Mouse (Mus musculus): ENCODE data around the gene Gm8947. TPM values are rescaled to one million over a fixed set of nuclear protein-coding genes. Genes with fewer than 3 reads are reported as not detected.
"Not testable (repeated sequence)": the region's sequence is repeated elsewhere in the genome, so short reads cannot be mapped to it uniquely, and the experiment has no call there.

Gene Gm8947
- polyA plus RNA-seq, 1 experiment from 2014 or later = not detected

DNA sequence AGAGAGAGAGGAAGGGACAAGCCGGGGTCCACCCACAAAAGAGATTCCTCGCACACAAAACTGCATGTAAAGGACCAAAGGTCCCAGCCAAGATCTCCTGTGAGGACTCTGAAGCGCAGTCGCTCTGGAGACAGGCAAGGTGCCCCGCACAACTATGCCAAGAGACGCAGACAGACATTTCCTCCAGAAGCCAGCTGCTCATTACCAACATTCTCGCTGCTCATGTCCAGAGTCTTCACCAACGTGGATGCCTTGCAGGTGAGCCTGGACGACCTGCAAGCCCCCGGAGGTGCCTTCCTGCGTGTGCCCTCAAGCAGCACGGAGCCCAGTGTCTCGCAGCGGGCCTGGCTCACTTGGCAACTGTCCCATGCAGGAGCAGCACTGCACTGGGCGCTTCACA lies 563 bp downstream of the Gm8947 start:
- not testable (repeated sequence) for H3K4me1 ChIP-seq (ENCODE audit: control insufficient read depth, insufficient read depth, low read length); H3K36me3 ChIP-seq (ENCODE audit: control insufficient read depth, insufficient read depth, low read length); H3K4me2 ChIP-seq (ENCODE audit: low read depth, low read length); H3K27ac ChIP-seq (replicated peaks; ENCODE audit: low read depth, low read length); H3K27me3 ChIP-seq (replicated peaks; ENCODE audit: control insufficient read depth, insufficient read depth, low read length); H3K4me3 ChIP-seq (ENCODE audit: low read depth, low read length); H3K9me3 ChIP-seq (ENCODE audit: control insufficient read depth, low read length); ATAC-seq (ENCODE audit: low read depth); DNase-seq (ENCODE audit: low spot score); H3K9ac ChIP-seq (ENCODE audit: low read depth, low read length)
- 89% methylated on average over 9 of the region's 15 CpGs for WGBS

- not testable (repeated sequence) for H3K36me3 ChIP-seq (ENCODE audit: control insufficient read depth, insufficient read depth, low read length); H3K27ac ChIP-seq (replicated peaks; ENCODE audit: low read depth, low read length); ATAC-seq (ENCODE audit: low read depth); H3K4me3 ChIP-seq (ENCODE audit: low read depth, low read length); H3K9ac ChIP-seq (ENCODE audit: low read depth, low read length); H3K9me3 ChIP-seq (ENCODE audit: control insufficient read depth, low read length); H3K4me2 ChIP-seq (ENCODE audit: low read depth, low read length); H3K4me1 ChIP-seq (ENCODE audit: control insufficient read depth, insufficient read depth, low read length); DNase-seq (ENCODE audit: low spot score); H3K27me3 ChIP-seq (replicated peaks; ENCODE audit: control insufficient read depth, insufficient read depth, low read length)
- 70% methylated on average over 4 of the region's 4 CpGs for WGBS
Measured at GRCm38 (mm10) chr1:151195986-151196385, 3.8 kb downstream of the Gm8947 start.

DNA sequence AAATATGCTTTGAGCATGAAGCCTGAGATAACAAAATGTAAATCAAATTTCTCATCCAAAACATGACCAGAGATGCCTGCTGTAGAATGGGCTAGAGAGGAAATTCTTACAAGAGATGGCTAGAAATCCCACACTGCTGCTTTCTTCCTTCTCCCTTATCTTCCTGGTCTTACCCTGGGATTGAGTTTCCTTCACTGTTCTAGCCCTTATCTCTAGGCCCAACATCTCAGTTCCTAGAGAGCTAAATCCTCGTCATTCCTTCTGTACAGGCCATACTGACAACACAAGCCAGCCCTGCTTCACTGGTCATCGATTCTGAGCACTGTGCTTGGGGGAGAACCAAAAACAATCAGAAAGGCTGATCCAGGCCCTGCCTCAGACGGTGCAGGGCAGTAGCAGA lies 4.5 kb downstream of the Gm8947 start:
- not testable (repeated sequence) for H3K9me3 ChIP-seq (ENCODE audit: control insufficient read depth, low read length); H3K27me3 ChIP-seq (replicated peaks; ENCODE audit: control insufficient read depth, insufficient read depth, low read length); H3K4me2 ChIP-seq (ENCODE audit: low read depth, low read length); H3K36me3 ChIP-seq (ENCODE audit: control insufficient read depth, insufficient read depth, low read length); H3K27ac ChIP-seq (replicated peaks; ENCODE audit: low read depth, low read length); ATAC-seq (ENCODE audit: low read depth); H3K4me1 ChIP-seq (ENCODE audit: control insufficient read depth, insufficient read depth, low read length); H3K9ac ChIP-seq (ENCODE audit: low read depth, low read length); H3K4me3 ChIP-seq (ENCODE audit: low read depth, low read length); DNase-seq (ENCODE audit: low spot score)
- 73% methylated on average over 3 of the region's 3 CpGs for WGBS

DNA sequence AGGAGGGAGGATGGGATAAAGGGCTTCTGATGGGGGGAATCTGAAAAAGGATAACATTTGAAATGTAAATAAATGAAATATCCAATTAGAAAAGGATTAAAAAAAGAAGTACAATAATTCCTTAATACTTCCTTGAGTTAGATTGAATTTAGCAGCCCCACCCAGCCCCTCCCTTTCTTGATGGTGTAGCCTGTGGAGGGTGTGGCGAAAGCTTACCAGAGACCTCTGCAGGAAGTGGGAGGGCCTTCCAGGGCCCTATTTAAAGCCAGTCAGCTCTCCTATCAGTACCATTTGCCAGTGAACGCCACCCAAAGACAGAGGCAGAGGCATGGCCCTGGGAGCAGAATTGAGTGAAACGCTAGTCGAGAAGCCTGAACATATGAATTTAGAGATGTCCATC lies 5.9 kb downstream of the Gm8947 start, which contains the start of gene Gm47995:
Gene Gm47995, plus strand, starts transcription at position 329 of the 400 bp plus-strand sequence.
- H3K4me2 ChIP-seq (ENCODE audit: low read depth, low read length); H3K9ac ChIP-seq (ENCODE audit: low read depth, low read length); H3K9me3 ChIP-seq (ENCODE audit: control insufficient read depth, low read length); H3K4me3 ChIP-seq (ENCODE audit: low read depth, low read length); H3K4me1 ChIP-seq (ENCODE audit: control insufficient read depth, insufficient read depth, low read length); ATAC-seq (ENCODE audit: low read depth); DNase-seq (ENCODE audit: low spot score); H3K27ac ChIP-seq (replicated peaks; ENCODE audit: low read depth, low read length); H3K36me3 ChIP-seq (ENCODE audit: control insufficient read depth, insufficient read depth, low read length); H3K27me3 ChIP-seq (replicated peaks; ENCODE audit: control insufficient read depth, insufficient read depth, low read length): not testable (repeated sequence)
- 76% methylated on average over 2 of the region's 4 CpGs for WGBS

DNA sequence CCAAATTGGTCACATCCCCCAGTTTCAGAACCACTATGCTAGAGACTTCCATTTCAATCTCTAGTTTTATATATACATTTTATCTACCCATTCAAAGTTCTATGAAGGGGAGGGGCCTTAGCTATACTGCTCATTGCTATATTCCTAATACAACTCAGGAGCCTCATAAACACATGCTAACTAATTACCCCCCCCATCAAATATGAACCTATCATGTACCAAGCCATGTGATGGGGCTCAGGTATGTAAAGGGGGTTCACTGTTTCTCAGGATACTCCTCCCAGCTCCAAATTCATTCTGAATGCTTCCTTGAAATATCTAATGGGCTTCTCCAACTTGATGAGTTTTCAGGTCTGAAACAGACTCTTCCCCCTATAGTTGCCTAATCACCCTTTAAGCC lies 8.4 kb downstream of the Gm8947 start:
- H3K4me2 ChIP-seq (ENCODE audit: low read depth, low read length); ATAC-seq (ENCODE audit: low read depth); H3K9me3 ChIP-seq (ENCODE audit: control insufficient read depth, low read length); H3K36me3 ChIP-seq (ENCODE audit: control insufficient read depth, insufficient read depth, low read length); DNase-seq (ENCODE audit: low spot score); H3K27ac ChIP-seq (replicated peaks; ENCODE audit: low read depth, low read length); H3K27me3 ChIP-seq (replicated peaks; ENCODE audit: control insufficient read depth, insufficient read depth, low read length); H3K4me3 ChIP-seq (ENCODE audit: low read depth, low read length); H3K4me1 ChIP-seq (ENCODE audit: control insufficient read depth, insufficient read depth, low read length); H3K9ac ChIP-seq (ENCODE audit: low read depth, low read length): not testable (repeated sequence)

- H3K27me3 ChIP-seq (replicated peaks; ENCODE audit: control insufficient read depth, insufficient read depth, low read length); H3K4me3 ChIP-seq (ENCODE audit: low read depth, low read length); H3K4me2 ChIP-seq (ENCODE audit: low read depth, low read length); H3K36me3 ChIP-seq (ENCODE audit: control insufficient read depth, insufficient read depth, low read length); H3K9me3 ChIP-seq (ENCODE audit: control insufficient read depth, low read length); H3K4me1 ChIP-seq (ENCODE audit: control insufficient read depth, insufficient read depth, low read length); ATAC-seq (ENCODE audit: low read depth); H3K9ac ChIP-seq (ENCODE audit: low read depth, low read length); H3K27ac ChIP-seq (replicated peaks; ENCODE audit: low read depth, low read length); DNase-seq (ENCODE audit: low spot score): not testable (repeated sequence)
- WGBS = 74% methylated on average over 3 of the region's 5 CpGs
Measured at GRCm38 (mm10) chr1:151202771-151203170, 10.6 kb downstream of the Gm8947 start.

DNA sequence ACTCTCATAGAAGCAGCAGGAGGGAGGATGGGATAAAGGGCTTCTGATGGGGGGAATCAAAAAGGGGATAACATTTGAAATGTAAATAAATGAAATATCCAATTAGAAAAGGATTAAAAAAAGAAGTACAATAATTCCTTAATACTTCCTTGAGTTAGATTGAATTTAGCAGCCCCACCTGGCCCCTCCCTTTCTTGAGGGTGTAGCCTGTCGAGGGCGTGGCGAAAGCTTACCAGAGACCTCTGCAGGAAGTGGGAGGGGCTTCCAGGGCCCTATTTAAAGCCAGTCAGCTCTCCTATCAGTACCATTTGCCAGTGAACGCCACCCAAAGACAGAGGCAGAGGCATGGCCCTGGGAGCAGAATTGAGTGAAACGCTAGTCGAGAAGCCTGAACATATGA lies 11.6 kb downstream of the Gm8947 start, which contains the start of gene 3110040M04Rik:
Gene 3110040M04Rik, plus strand, starts transcription at position 304 of the 400 bp plus-strand sequence.
- not testable (repeated sequence) for H3K36me3 ChIP-seq (ENCODE audit: control insufficient read depth, insufficient read depth, low read length); DNase-seq (ENCODE audit: low spot score); H3K9ac ChIP-seq (ENCODE audit: low read depth, low read length); H3K9me3 ChIP-seq (ENCODE audit: control insufficient read depth, low read length); H3K27me3 ChIP-seq (replicated peaks; ENCODE audit: control insufficient read depth, insufficient read depth, low read length); H3K4me1 ChIP-seq (ENCODE audit: control insufficient read depth, insufficient read depth, low read length); H3K4me3 ChIP-seq (ENCODE audit: low read depth, low read length); ATAC-seq (ENCODE audit: low read depth); H3K27ac ChIP-seq (replicated peaks; ENCODE audit: low read depth, low read length); H3K4me2 ChIP-seq (ENCODE audit: low read depth, low read length)
- WGBS = no CpG with 5 or more reads among the region's 6 CpGs

DNA sequence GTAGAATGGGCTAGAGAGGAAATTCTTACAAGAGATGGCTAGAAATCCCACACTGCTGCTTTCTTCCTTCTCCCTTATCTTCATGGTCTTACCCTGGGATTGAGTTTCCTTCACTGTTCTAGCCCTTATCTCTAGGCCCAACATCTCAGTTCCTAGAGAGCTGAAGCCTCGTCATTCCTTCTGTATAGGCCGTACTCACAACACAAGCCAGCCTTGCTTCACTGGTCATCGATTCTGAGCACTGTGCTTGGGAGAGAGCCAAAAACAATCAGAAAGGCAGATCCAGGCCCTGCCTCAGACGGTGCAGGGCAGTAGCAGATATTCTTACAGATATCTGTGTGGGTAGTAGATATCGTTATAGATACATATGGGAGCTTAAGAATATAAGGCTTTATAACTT lies 16.3 kb downstream of the Gm8947 start:
- not testable (repeated sequence) for H3K4me3 ChIP-seq (ENCODE audit: low read depth, low read length); H3K9me3 ChIP-seq (ENCODE audit: control insufficient read depth, low read length); H3K9ac ChIP-seq (ENCODE audit: low read depth, low read length); H3K27ac ChIP-seq (replicated peaks; ENCODE audit: low read depth, low read length); H3K27me3 ChIP-seq (replicated peaks; ENCODE audit: control insufficient read depth, insufficient read depth, low read length); H3K4me2 ChIP-seq (ENCODE audit: low read depth, low read length); H3K4me1 ChIP-seq (ENCODE audit: control insufficient read depth, insufficient read depth, low read length); ATAC-seq (ENCODE audit: low read depth); H3K36me3 ChIP-seq (ENCODE audit: control insufficient read depth, insufficient read depth, low read length); DNase-seq (ENCODE audit: low spot score)
- 70% methylated on average over 3 of the region's 5 CpGs for WGBS

DNA sequence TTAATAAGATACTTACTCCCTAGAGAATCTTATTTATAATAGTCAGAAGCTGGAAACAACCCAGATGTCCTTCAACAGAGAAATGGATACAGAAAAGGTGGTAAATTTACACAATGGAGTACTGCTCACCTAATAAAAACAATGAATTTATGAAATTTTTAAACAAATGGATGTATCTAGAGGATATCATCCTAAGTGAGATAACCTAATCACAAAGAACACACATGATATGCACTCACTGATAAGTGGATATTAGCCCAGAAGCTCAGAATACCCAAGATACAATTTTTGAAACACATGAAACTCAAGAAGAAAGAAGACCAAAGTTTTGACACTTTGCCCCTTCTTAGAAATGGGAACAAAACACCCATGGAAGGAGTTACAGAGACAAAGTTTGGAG lies 16.8 kb downstream of the Gm8947 start:
- H3K27ac ChIP-seq (replicated peaks; ENCODE audit: low read depth, low read length); H3K4me2 ChIP-seq (ENCODE audit: low read depth, low read length); H3K4me3 ChIP-seq (ENCODE audit: low read depth, low read length); H3K36me3 ChIP-seq (ENCODE audit: control insufficient read depth, insufficient read depth, low read length); H3K4me1 ChIP-seq (ENCODE audit: control insufficient read depth, insufficient read depth, low read length); H3K27me3 ChIP-seq (replicated peaks; ENCODE audit: control insufficient read depth, insufficient read depth, low read length); H3K9ac ChIP-seq (ENCODE audit: low read depth, low read length); DNase-seq (ENCODE audit: low spot score); H3K9me3 ChIP-seq (ENCODE audit: control insufficient read depth, low read length); ATAC-seq (ENCODE audit: low read depth): not testable (repeated sequence)

Data from embryonic facial prominence, embryonic 14.5 days (tissue).